Mouse (Mus musculus): Measurements from ENCODE around the gene Cnksr3. TPM values are rescaled to one million over a fixed set of nuclear protein-coding genes. Genes with fewer than 3 reads are reported as not detected.

Gene Cnksr3
- polyA plus RNA-seq, 1 experiment = 11.8 TPM

DNA sequence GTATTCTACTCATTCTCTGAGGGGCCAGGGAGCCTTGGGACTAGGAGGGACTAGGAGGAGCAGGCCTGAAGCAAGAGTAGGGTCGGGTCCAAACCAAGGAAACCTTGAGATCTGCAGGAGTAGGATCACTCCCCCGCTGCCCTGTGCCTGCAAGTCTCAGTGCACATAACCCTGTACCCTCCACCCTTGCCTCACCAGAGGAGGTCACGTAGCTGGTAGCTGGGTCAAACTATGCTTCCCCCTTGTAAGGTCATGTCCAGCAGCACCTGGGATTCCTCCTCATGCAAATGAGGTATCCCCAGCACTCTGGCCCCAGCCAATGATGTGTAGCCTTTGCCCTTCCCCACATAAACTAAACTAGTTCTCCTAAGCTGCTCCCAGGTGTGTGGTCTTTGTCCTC, 41.6 kb downstream of the Cnksr3 start:
- DNase-seq = no peak
- WGBS = 81% methylated on average over 3 of the region's 3 CpGs
- TF ChIP-seq CTCF (conservative IDR thresholded peaks at IDR 0.05; ENCODE audit: insufficient read depth, insufficient read length, low read depth, low read length) (no peak), POLR2A (IDR thresholded peaks at IDR 0.05; ENCODE audit: low read depth, low read length) (no peak)

DNA sequence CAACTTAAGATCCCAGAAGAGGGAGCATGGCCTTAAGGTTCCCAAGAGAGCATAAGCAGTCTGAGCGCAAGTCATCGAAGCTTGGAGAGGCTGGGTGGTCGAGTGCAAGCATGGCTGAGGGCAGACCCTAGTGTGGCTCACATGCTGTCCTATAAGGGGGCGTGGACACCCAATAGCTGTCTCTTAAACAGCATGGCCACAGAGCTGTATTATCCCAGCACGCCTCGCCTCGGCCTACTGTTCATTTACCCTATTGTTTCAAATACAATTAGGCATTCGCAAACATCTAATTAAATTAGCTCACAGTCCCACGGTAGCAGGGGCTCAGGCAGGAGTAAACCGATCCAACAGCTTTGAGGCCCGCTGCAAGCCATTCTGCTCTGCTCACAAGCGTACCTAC, 49.0 kb downstream of the Cnksr3 start:
- DNase-seq = no peak
- no peaks in the 10 kb centered on the region for H3K27me3 ChIP-seq (replicated peaks; ENCODE audit: control insufficient read depth, insufficient read depth, low read length)
- WGBS = 81% methylated on average over 12 of the region's 12 CpGs
- H3K4me1 ChIP-seq (ENCODE audit: control insufficient read depth, insufficient read depth, low read length) = peaks cover 13% of the 10 kb centered on the region
- H3K4me3 ChIP-seq (ENCODE audit: insufficient read depth, low read depth, low read length) = no peak overlapping the region
- no peak for TF ChIP-seq POLR2A (IDR thresholded peaks at IDR 0.05; ENCODE audit: low read depth, low read length)
- TF ChIP-seq CTCF (conservative IDR thresholded peaks at IDR 0.05; ENCODE audit: insufficient read depth, insufficient read length, low read depth, low read length) = no peak
- no peak overlapping the region for H3K27ac ChIP-seq (ENCODE audit: insufficient read depth, low read depth, low read length)
- no peaks in the 10 kb centered on the region for H3K36me3 ChIP-seq (ENCODE audit: control insufficient read depth, insufficient read depth, low read length)

More for the DNA sequence above, 41.6 kb downstream of the Cnksr3 start:
- no peaks in the 10 kb centered on the region for H3K4me1 ChIP-seq (ENCODE audit: control insufficient read depth, insufficient read depth, low read length)
- H3K36me3 ChIP-seq (ENCODE audit: control insufficient read depth, insufficient read depth, low read length) = no peaks in the 10 kb centered on the region
- H3K27ac ChIP-seq (ENCODE audit: insufficient read depth, low read depth, low read length) = no peak overlapping the region
- H3K4me3 ChIP-seq (ENCODE audit: insufficient read depth, low read depth, low read length) = no peak overlapping the region
- H3K27me3 ChIP-seq (replicated peaks; ENCODE audit: control insufficient read depth, insufficient read depth, low read length) = no peaks in the 10 kb centered on the region

GRCm38 (mm10) chr10:7159061-7159511, 53.0 kb downstream of the Cnksr3 start:
- Histone ChIP-seq H3K27me3 (replicated peaks; ENCODE audit: control insufficient read depth, insufficient read depth, low read length) (no peaks in the 10 kb centered on the region), H3K36me3 (ENCODE audit: control insufficient read depth, insufficient read depth, low read length) (no peaks in the 10 kb centered on the region), H3K4me3 (ENCODE audit: insufficient read depth, low read depth, low read length) (0 out of 2 replicates have a peak overlapping the region, but pooled peaks have one; percentile 8), H3K4me1 (ENCODE audit: control insufficient read depth, insufficient read depth, low read length) (peaks cover 17% of the 10 kb centered on the region), H3K27ac (ENCODE audit: insufficient read depth, low read depth, low read length) (peak overlapping the region; percentile 40)
- 5% methylated on average over 7 of the region's 7 CpGs for WGBS
- TF ChIP-seq POLR2A (IDR thresholded peaks at IDR 0.05; ENCODE audit: low read depth, low read length) (no peak), CTCF (conservative IDR thresholded peaks at IDR 0.05; ENCODE audit: insufficient read depth, insufficient read length, low read depth, low read length) (no peak)
- DNase-seq = peak; percentile 81

DNA sequence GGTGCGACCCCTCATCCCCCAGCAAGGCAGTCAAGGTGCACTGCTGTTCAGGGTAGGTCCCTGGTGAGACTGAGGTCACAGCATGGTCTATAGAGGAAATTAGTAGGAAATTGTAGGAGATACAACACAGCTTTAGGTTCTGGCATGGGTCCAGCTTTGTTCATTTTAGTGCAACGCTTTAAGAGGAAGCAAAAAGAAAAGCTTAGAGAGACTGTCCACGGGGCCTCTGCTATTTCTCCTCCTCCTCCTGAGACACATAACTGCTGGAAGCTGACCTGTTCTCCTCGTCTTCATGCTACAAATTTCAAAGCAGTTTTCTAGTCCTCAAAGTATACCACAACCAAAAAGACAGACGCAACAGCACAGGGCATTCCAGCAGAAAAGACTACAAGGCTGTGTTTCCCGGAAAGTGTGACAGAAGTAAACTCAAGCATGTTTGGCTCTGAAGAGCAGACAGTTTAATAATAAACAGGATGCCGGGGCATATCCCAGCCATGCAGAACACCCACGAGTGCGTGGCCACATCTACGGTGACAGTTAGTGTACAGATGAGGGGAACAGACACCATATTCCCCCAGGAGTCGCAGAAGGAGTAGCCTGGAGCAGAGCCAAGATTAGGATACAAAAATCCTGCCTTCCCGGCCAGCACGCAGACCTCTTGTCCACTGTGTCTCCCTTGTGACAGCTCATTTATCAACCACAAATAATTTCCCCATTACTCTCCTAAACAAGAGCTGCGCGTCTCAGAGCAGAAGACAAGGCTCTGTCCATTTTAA, 53.6 kb downstream of the Cnksr3 start:
- WGBS = 4% methylated on average over 15 of the region's 15 CpGs
- H3K27me3 ChIP-seq (replicated peaks; ENCODE audit: control insufficient read depth, insufficient read depth, low read length) = no peaks in the 10 kb centered on the region
- 0 out of 2 replicates have a peak overlapping the region, but pooled peaks have one; percentile 8 for H3K4me3 ChIP-seq (ENCODE audit: insufficient read depth, low read depth, low read length)
- H3K4me1 ChIP-seq (ENCODE audit: control insufficient read depth, insufficient read depth, low read length) = peaks cover 17% of the 10 kb centered on the region
- no peaks in the 10 kb centered on the region for H3K36me3 ChIP-seq (ENCODE audit: control insufficient read depth, insufficient read depth, low read length)
- peak overlapping the region; percentile 40 for H3K27ac ChIP-seq (ENCODE audit: insufficient read depth, low read depth, low read length)
- peak; percentile 90 for DNase-seq
- no peak for TF ChIP-seq CTCF (conservative IDR thresholded peaks at IDR 0.05; ENCODE audit: insufficient read depth, insufficient read length, low read depth, low read length)
- no peak for TF ChIP-seq POLR2A (IDR thresholded peaks at IDR 0.05; ENCODE audit: low read depth, low read length)

- TF ChIP-seq POLR2A (IDR thresholded peaks at IDR 0.05; ENCODE audit: low read depth, low read length) = no peak
- no peak for TF ChIP-seq CTCF (conservative IDR thresholded peaks at IDR 0.05; ENCODE audit: insufficient read depth, insufficient read length, low read depth, low read length)
- no peak for DNase-seq
- H3K27ac ChIP-seq (ENCODE audit: insufficient read depth, low read depth, low read length) = no peak overlapping the region
- H3K36me3 ChIP-seq (ENCODE audit: control insufficient read depth, insufficient read depth, low read length) = no peaks in the 10 kb centered on the region
- H3K27me3 ChIP-seq (replicated peaks; ENCODE audit: control insufficient read depth, insufficient read depth, low read length) = no peaks in the 10 kb centered on the region
- WGBS = 97% methylated on average over 5 of the region's 5 CpGs
- no peak overlapping the region for H3K4me3 ChIP-seq (ENCODE audit: insufficient read depth, low read depth, low read length)
- peaks cover 17% of the 10 kb centered on the region for H3K4me1 ChIP-seq (ENCODE audit: control insufficient read depth, insufficient read depth, low read length)
Observed at GRCm38 (mm10) chr10:7154877-7155276, 57.2 kb downstream of the Cnksr3 start.

GRCm38 (mm10) chr10:7152926-7153325, 59.1 kb downstream of the Cnksr3 start:
- no peak overlapping the region for H3K4me3 ChIP-seq (ENCODE audit: insufficient read depth, low read depth, low read length)
- TF ChIP-seq POLR2A (IDR thresholded peaks at IDR 0.05; ENCODE audit: low read depth, low read length) = no peak
- no peak for TF ChIP-seq CTCF (conservative IDR thresholded peaks at IDR 0.05; ENCODE audit: insufficient read depth, insufficient read length, low read depth, low read length)
- no peak overlapping the region for H3K27ac ChIP-seq (ENCODE audit: insufficient read depth, low read depth, low read length)
- H3K4me1 ChIP-seq (ENCODE audit: control insufficient read depth, insufficient read depth, low read length) = peaks cover 3% of the 10 kb centered on the region; the same call in 1 of the 2 replicates
- DNase-seq = no peak
- no peaks in the 10 kb centered on the region for H3K36me3 ChIP-seq (ENCODE audit: control insufficient read depth, insufficient read depth, low read length)
- no peaks in the 10 kb centered on the region for H3K27me3 ChIP-seq (replicated peaks; ENCODE audit: control insufficient read depth, insufficient read depth, low read length)
- WGBS = 76% methylated on average over 4 of the region's 4 CpGs

Data from kidney, adult 2 months (tissue).